Mouse (Mus musculus) spleen, adult 2 months (tissue): ENCODE measurements around the gene L1cam. TPM values are rescaled to one million over a fixed set of nuclear protein-coding genes. Genes with fewer than 3 reads are reported as not detected.

Source experiments
- DNase-seq, 2 experiments: peaks; one replicate each; pipeline versions ENCODE4 v3.0.0 to v3.0.0-alpha.2; 2012 to 2021; ENCODE audit warnings: low spot score in 2 of 2, low read depth in 1 of 2
- H3K27ac ChIP-seq: fragments of 200-500 bp; 2 replicates; pipeline ENCODE4 v1.5.1; 2012; ENCODE audit warnings: low read length, inconsistent platforms; ENCODE audit not compliant: insufficient read depth
- H3K27me3 ChIP-seq: fragments of 200-500 bp; 2 replicates; pipeline ENCODE4 v1.6.1; 2012; ENCODE audit warnings: mild to moderate bottlenecking, moderate library complexity, low read length, inconsistent platforms; ENCODE audit not compliant: control insufficient read depth, insufficient read depth
- H3K36me3 ChIP-seq: fragments of 200-500 bp; 2 replicates; pipeline ENCODE4 v1.6.1; 2012; ENCODE audit warnings: mild to moderate bottlenecking, low read length, inconsistent platforms; ENCODE audit not compliant: control insufficient read depth, insufficient read depth
- H3K4me1 ChIP-seq: fragments of 200-500 bp; 2 replicates; pipeline ENCODE4 v1.6.1; 2011; ENCODE audit warnings: inconsistent platforms; ENCODE audit not compliant: control insufficient read depth, insufficient read depth, insufficient read length
- H3K4me3 ChIP-seq: fragments of 200-500 bp; 2 replicates; pipeline ENCODE4 v1.5.1; 2011; ENCODE audit warnings: mild to moderate bottlenecking, inconsistent platforms; ENCODE audit not compliant: insufficient read depth, insufficient read length; ENCODE audit errors: extremely low read depth
- CTCF ChIP-seq: fragments of 200-500 bp; IDR thresholded peaks from 2 replicates; pipeline ENCODE4 v1.5.1; 2011; ENCODE audit warnings: mild to moderate bottlenecking, inconsistent platforms; ENCODE audit not compliant: insufficient read depth, insufficient read length, insufficient replicate concordance; ENCODE audit errors: extremely low read depth
- POLR2A ChIP-seq: fragments of 200-500 bp; IDR thresholded peaks from 2 replicates; pipeline ENCODE4 v1.6.1; 2011; ENCODE audit warnings: low read depth, low read length, inconsistent platforms
- WGBS: fragments of 180-500 bp; shearing (Covaris S2); methylation state at CpG from one replicate; pipeline ENCODE4 v1.1.7; 2018; 5-methylcytosine and 5-hydroxymethylcytosine counted together
- polyA plus RNA-seq: library from polyadenylated mRNA; depleted of rRNA; stranded (reverse); fragments of >200 nt; gene quantifications from 2 replicates; pipeline ENCODE4 v1.2.3, GENCODE M21; 2012

L1cam gene
- polyA plus RNA-seq, 1 experiment = 5.5 TPM

GRCm38 (mm10) chrX:73911156-73911555 lies 15.3 kb upstream of the L1cam start:
- TF ChIP-seq CTCF (no peak), POLR2A (peak; percentile 60)
- Histone ChIP-seq H3K27me3 (no peaks in the 10 kb centered on the region), H3K36me3 (peaks cover 2% of the 10 kb centered on the region; the same call in 1 of the 2 replicates), H3K4me3 (peak overlapping the region; percentile 68), H3K27ac (peak overlapping the region; percentile 94), H3K4me1 (peaks cover 18% of the 10 kb centered on the region; the same call in 1 of the 2 replicates)
- WGBS = 23% methylated on average over 26 of the region's 26 CpGs
- DNase-seq = peak in 1 of 2 experiments; percentile 70

GRCm38 (mm10) chrX:73910451-73910850 lies 14.5 kb upstream of the L1cam start:
- TF ChIP-seq POLR2A = no peak
- no peak for TF ChIP-seq CTCF
- peaks cover 8% of the 10 kb centered on the region for H3K36me3 ChIP-seq
- no peaks in the 10 kb centered on the region for H3K27me3 ChIP-seq
- H3K4me3 ChIP-seq = peak overlapping the region; percentile 68
- H3K4me1 ChIP-seq = peaks cover 18% of the 10 kb centered on the region; the same call in 1 of the 2 replicates
- no peak for DNase-seq
- peak overlapping the region; percentile 94 for H3K27ac ChIP-seq

GRCm38 (mm10) chrX:73910049-73910448 lies 14.1 kb upstream of the L1cam start:
- DNase-seq = no peak
- Histone ChIP-seq H3K27ac (peak overlapping the region; percentile 5; the same call in 1 of the 2 replicates), H3K36me3 (peaks cover 11% of the 10 kb centered on the region), H3K4me1 (peaks cover 18% of the 10 kb centered on the region; the same call in 1 of the 2 replicates), H3K27me3 (no peaks in the 10 kb centered on the region), H3K4me3 (peak overlapping the region; percentile 68)
- whole genome bisulfite sequencing = 41% methylated on average over 1 of the region's 1 CpGs
- TF ChIP-seq POLR2A = no peak
- TF ChIP-seq CTCF = no peak

GRCm38 (mm10) chrX:73897959-73898358 lies 2.1 kb upstream of the L1cam start:
- WGBS = 75% methylated on average over 3 of the region's 3 CpGs
- Histone ChIP-seq H3K4me3 (no peak overlapping the region), H3K27me3 (no peaks in the 10 kb centered on the region), H3K4me1 (no peaks in the 10 kb centered on the region), H3K36me3 (peaks cover 17% of the 10 kb centered on the region), H3K27ac (no peak overlapping the region)
- no peak for TF ChIP-seq CTCF
- no peak for TF ChIP-seq POLR2A
- no peak for DNase-seq

GRCm38 (mm10) chrX:73892833-73893232 lies 3.1 kb downstream of the L1cam start:
- no peaks in the 10 kb centered on the region for H3K27me3 ChIP-seq
- H3K4me1 ChIP-seq = no peaks in the 10 kb centered on the region
- peaks cover 12% of the 10 kb centered on the region; the same call in 1 of the 2 replicates for H3K36me3 ChIP-seq
- DNase-seq = no peak
- no peak overlapping the region for H3K4me3 ChIP-seq
- WGBS = 92% methylated on average over 14 of the region's 14 CpGs
- TF ChIP-seq POLR2A = no peak
- TF ChIP-seq CTCF = no peak
- no peak overlapping the region for H3K27ac ChIP-seq

GRCm38 (mm10) chrX:73891551-73892152 lies 4.3 kb downstream of the L1cam start, which contains the start of gene Avpr2:
Gene Avpr2, plus strand, starts transcription at chrX:73892102.
- 49% methylated on average over 6 of the region's 6 CpGs for WGBS
- Histone ChIP-seq H3K4me1 (no peaks in the 10 kb centered on the region), H3K4me3 (no peak within 1 kb of the TSS), H3K27ac (no peak within 1 kb of the TSS), H3K27me3 (no peaks in the 10 kb centered on the region), H3K36me3 (peaks cover 10% of the 10 kb centered on the region; the same call in 1 of the 2 replicates)
- DNase-seq = no peak
- TF ChIP-seq CTCF (no peak), POLR2A (no peak)

- Histone ChIP-seq H3K4me3 (no peak overlapping the region), H3K4me1 (peaks cover 6% of the 10 kb centered on the region; the same call in 1 of the 2 replicates), H3K27me3 (no peaks in the 10 kb centered on the region), H3K27ac (no peak overlapping the region), H3K36me3 (no peaks in the 10 kb centered on the region)
- TF ChIP-seq CTCF = no peak
- DNase-seq = no peak
- 62% methylated on average over 6 of the region's 6 CpGs for whole genome bisulfite sequencing
These were observed 14.4 kb downstream of the L1cam start for GRCm38 (mm10) chrX:73881463-73881862.
